Mouse (Mus musculus) 3T3-L1 (cell line): ENCODE results near the gene Il1rl1.

Experiments used
- DNase-seq: peaks from one replicate; pipeline ENCODE4 v3.0.0-alpha.2; 2015; ENCODE audit warnings: low read depth, low spot score

Gene Il1rl1

GRCm38 (mm10) chr1:40437340-40437739 is 8.0 kb downstream of the Il1rl1 start:
- no peak for DNase-seq

DNA sequence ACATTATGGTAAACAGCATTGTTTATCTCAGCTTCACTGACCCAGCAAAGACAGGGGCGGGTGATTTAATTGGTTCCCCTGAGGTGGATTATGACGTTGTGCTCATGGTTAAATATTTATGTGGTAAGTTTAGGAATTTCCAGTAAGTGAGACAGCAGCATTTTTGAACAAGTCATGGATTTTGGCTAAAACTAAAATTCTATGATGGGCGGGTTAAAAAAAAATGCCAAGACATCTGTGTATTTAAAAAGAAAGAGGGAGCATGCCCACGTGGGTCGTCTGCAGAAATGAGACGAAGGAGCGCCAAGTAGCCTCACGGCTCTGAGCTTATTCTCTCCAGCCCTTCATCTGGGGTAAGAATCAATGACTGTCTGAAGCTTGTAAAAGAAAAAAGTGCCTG is 10.1 kb downstream of the Il1rl1 start:
- peak; percentile 83 for DNase-seq

- peak; percentile 97 for DNase-seq
These were observed 15.4 kb downstream of the Il1rl1 start for GRCm38 (mm10) chr1:40444800-40445199.

DNA sequence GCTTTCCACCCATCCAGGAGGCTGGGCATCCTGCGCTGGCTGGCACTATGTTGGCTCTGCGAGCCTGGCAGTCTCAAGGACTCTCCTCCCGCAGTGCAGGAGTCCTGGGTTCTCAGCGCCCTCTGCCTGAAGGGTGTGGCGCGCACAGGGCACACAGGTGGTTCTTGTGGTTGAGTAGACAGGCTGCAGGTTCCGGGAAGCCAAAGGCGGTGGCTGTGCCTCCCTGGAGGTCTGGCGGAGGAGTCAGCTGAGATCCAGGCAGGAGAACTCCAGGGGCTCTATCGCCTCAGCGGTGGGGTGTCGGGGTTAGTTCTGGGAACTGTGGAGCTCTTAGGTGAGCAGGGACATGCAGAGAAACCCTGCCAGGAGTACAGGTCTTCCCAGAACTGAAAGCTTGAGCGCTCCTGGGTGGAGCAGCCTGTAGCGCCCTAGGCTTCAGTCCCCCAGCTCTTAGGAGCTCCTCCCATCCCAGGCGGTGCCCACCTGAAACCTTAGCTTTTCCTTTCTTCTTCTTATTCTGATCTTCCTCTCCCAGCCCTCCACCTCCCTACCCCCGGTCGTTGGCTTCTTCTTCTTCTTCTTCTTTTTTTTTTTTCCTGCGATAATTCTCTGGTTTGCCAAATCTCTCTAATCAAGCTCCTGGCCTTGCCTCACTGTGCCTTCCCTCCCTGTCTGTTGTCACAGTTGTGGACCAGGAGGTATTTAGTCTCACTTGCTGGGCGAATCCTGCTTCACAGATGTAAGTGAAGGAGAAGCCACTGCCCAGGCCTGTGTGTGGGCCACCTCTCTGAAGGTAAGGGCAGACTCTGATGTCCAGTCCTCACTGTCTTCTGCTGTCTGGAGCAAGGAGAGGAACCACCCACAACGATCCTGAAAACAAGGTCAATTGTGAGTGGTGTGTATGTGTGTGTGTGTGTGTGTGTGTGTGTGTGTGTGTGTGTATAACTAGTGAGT is 36.4 kb downstream of the Il1rl1 start, which contains the start of gene Il18r1:
Il18r1 (plus strand) TSS at position 76 of the 954 bp plus-strand sequence.
- peak; percentile 20 for DNase-seq

GRCm38 (mm10) chr1:40467306-40467705 is 37.9 kb downstream of the Il1rl1 start:
- DNase-seq = no peak

- peak; percentile 48 for DNase-seq
These were observed 39.4 kb downstream of the Il1rl1 start for GRCm38 (mm10) chr1:40468805-40469204.

DNA sequence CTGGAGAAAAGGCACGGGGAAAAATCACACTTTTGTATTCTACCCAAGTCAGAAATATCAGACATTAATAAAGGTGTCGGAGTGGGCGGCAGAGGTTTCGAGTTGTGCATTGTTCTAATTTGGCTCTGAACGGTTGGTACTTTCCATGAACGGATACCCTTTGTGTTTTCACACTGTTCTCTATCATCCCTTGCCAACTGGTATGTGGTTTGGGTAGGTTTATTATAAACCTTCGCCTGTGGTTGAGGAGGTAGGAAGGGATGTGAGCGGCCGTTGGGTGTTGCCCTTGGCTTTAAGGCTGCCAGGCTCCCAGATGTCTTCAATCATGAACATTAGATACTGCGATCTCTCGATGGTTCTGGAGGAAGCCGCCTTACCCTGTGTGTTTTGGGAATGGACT is 40.5 kb downstream of the Il1rl1 start:
- no peak for DNase-seq

- DNase-seq = peak; percentile 88
These were observed 43.0 kb downstream of the Il1rl1 start for GRCm38 (mm10) chr1:40472401-40472800.

GRCm38 (mm10) chr1:40473640-40474039 is 44.3 kb downstream of the Il1rl1 start:
- DNase-seq = no peak

DNA sequence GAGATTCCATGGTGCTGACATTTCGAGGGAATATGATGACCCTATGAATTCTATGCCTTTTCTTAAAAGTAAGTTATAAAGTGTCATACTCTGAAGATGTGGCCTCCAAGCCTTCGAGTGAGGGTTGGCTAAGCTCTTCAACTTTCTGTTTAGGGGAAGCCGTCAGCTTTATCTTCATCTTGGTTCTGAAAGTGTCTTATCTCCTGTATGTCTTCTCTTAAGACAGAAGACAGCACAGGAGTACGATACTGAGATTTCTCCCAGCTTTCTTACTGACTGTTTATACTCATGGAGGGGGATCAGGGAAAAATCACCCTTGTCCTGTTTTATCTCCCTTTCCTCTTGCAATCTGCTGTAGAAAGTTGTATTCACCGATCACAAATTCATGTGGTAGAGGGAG is 45.0 kb downstream of the Il1rl1 start:
- no peak for DNase-seq

DNA sequence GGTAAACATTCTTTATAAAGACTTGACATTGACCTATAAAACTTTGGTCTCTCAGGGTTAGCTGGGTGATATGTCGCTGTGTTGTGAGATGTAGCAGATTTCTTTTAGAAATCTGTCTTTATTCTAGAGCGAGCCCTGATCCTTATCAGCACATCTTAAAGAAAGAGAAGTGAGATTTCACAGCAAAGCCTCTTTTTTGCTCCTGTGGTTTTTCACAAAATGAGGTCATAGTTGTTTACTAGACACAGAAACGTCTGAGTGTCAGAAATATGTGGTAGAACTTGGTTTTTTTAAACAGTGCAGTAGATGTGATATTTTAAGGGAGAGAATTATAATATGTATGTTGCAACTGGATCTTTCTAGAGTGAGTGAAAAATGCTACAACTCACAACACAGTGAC is 46.3 kb downstream of the Il1rl1 start:
- no peak for DNase-seq

DNA sequence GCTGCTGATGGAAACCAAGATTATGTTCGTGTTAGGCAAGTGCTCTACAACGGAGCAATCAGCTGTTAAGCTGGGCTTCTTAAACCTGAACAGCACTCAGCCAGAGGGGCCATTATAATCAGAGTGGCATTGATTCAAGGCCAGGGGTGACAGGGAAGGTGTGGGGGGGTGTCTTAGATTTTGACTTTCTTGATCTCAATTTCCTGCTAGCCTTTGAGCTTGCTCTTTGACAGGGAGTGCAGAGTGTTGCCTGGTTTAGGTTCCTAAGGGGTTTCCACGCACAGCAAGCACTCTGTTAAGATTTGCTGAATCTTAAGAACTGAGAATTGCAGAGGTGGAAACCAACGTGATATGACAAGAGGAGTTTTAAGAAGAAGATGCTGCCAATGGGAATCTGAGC is 47.4 kb downstream of the Il1rl1 start:
- no peak for DNase-seq

DNA sequence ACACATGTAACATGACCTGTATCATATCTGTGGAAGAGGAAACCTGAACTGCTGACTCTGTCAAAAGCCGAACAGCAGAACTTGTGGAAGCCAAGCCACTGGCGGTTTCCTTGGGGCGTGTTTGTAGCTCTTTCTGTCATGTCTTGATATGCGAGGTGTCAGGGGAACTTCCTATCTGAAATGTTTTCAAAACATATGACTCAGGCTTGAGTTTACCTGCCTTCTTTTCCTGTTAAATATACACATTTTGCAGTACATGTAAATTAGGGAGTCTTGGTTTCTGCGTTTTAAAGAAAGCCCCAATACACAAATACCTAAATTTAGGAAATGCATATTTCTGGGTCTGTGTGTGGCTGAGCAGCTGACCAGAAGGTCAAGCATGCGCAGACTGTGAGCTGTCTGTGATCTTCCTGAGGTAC is 50.1 kb downstream of the Il1rl1 start:
- no peak for DNase-seq

DNA sequence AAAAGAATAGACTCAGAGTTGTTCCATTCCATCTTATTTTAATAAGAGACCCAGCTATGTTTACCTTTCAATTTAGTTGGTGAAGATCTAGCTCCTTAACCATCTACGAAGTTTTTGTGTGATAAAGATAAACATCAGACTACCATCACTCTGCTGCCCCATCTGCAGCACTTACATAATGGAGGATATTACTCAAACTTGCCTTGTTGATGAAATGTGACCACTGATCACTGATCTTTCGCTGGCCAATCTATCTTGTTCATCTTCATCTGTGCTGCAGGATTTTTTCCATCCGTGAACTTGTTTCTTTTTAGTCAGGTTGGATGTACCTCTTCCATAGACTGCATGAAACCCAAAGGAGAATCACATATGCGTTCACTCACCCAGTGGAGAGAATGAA is 65.2 kb downstream of the Il1rl1 start:
- DNase-seq = no peak

GRCm38 (mm10) chr1:40499708-40500107 is 70.3 kb downstream of the Il1rl1 start:
- DNase-seq = no peak

GRCm38 (mm10) chr1:40501126-40501525 is 71.8 kb downstream of the Il1rl1 start:
- no peak for DNase-seq

- no peak for DNase-seq
These were observed 72.4 kb downstream of the Il1rl1 start for GRCm38 (mm10) chr1:40501546-40502398.

- DNase-seq = no peak
These were observed 75.2 kb downstream of the Il1rl1 start for GRCm38 (mm10) chr1:40504548-40504947.
